Mouse (Mus musculus) gastrocnemius, adult 2 months (tissue): Measurements from ENCODE around the gene Lsm14a. TPM values are rescaled to one million over a fixed set of nuclear protein-coding genes. Genes with fewer than 3 reads are reported as not detected.
A peak's percentile ranks its signal among the peaks of the same experiment; 100 is the strongest.

Experiments used
- DNase-seq: peaks from one replicate; pipeline ENCODE4 v3.0.0; 2022
- H3K27ac ChIP-seq: fragments of 200-600 bp; 2 replicates; pipeline ENCODE4 v1.8.1; 2022; ENCODE audit warnings: mild to moderate bottlenecking
- H3K4me3 ChIP-seq: fragments of 200-600 bp; 2 replicates; pipeline ENCODE4 v1.8.1; 2022; ENCODE audit warnings: mild to moderate bottlenecking, moderate library complexity
- CTCF ChIP-seq: fragments of 200-600 bp; IDR thresholded peaks from 2 replicates; pipeline ENCODE4 v1.8.1; 2022; ENCODE audit warnings: antibody characterized with exemption, mild to moderate bottlenecking, moderate library complexity
- intact Hi-C: fragments of 180-260 bp; cut with DNase I; formaldehyde crosslinking; loops from one replicate; pipeline ENCODE4 v1.15.1; 2025
- long read RNA-seq, 2 experiments: library from polyadenylated mRNA; stranded (forward); transcript quantifications; one replicate each; pipeline ENCODE4 v2.0.0; 2021
- total RNA-seq, 2 experiments: library from RNA; stranded (reverse); gene quantifications; 2 replicates each; pipeline ENCODE4 v1.2.3; 2021

Gene Lsm14a
- 10 to 100 TPM; 92.8 to 96.2 TPM for total RNA-seq
- long read RNA-seq, experiment 1, transcript Lsm14a-201 (11 exons, 2,944 nt) = major isoform, 22 of 34 reads
- long read RNA-seq, experiment 1, partial matches to known transcripts = 4 of 34 reads
- long read RNA-seq, experiment 1, other reads (novel, unspliced or antisense) = 8 of 34 reads
- long read RNA-seq, experiment 2, transcript Lsm14a-201 (11 exons, 2,944 nt) = major isoform, 38 of 57 reads
- long read RNA-seq, experiment 2, partial matches to known transcripts = 5 of 57 reads
- long read RNA-seq, experiment 2, other reads (novel, unspliced or antisense) = 14 of 57 reads

- DNase-seq = no peak
- TF ChIP-seq CTCF = no peak
- intact Hi-C loops = loop anchor here (5.0 kb wide), 1 partner anchor 264 kb away; the partner anchor contains the start of gene Kctd15
- H3K27ac ChIP-seq = no peak within 1 kb of the TSS
- H3K4me3 ChIP-seq = no peak within 1 kb of the TSS
Observed at GRCm38 (mm10) chr7:34393215-34393614, at the start of gene Lsm14a. TSS of gene Lsm14a (minus strand) at chr7:34393315.

- intact Hi-C loops = loop anchor here (1.0 kb wide), 2 partner anchors 32 to 233 kb away; no protein-coding TSS in a partner anchor
- Histone ChIP-seq H3K27ac (no peak overlapping the region), H3K4me3 (no peak overlapping the region)
- peak; percentile 56 for TF ChIP-seq CTCF
- no peak for DNase-seq
Observed at GRCm38 (mm10) chr7:34438903-34439302, 45.8 kb upstream of the Lsm14a start.

DNA sequence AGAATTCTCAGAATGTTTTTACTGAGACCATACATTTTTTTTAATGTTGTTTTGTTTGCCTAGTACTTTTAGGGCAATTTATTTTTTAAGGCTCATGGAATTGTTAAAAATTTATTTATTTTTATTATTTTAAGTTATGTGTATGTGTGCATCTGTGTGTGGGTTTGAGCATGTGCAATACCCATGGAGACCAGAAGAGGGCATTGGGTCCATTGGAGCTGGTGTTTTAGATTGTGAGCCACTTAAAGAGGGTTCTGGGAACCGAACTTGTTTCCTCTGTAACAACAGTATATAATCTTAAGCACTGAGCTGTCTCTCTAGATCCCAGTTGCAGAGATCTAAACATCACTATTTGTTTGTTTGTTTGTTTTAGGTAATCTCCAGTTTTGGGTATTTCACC, 40.5 kb upstream of the Lsm14a start:
- intact Hi-C loops = no loop called here
- TF ChIP-seq CTCF = 0 out of 2 replicates have a peak, but pooled peaks have one; percentile 2
- no peak for DNase-seq
- Histone ChIP-seq H3K27ac (no peak overlapping the region), H3K4me3 (no peak overlapping the region)

GRCm38 (mm10) chr7:34421201-34421600, 28.1 kb upstream of the Lsm14a start:
- no peak for DNase-seq
- Histone ChIP-seq H3K4me3 (no peak overlapping the region), H3K27ac (no peak overlapping the region)
- no peak for TF ChIP-seq CTCF
- intact Hi-C loops = no loop called here

DNA sequence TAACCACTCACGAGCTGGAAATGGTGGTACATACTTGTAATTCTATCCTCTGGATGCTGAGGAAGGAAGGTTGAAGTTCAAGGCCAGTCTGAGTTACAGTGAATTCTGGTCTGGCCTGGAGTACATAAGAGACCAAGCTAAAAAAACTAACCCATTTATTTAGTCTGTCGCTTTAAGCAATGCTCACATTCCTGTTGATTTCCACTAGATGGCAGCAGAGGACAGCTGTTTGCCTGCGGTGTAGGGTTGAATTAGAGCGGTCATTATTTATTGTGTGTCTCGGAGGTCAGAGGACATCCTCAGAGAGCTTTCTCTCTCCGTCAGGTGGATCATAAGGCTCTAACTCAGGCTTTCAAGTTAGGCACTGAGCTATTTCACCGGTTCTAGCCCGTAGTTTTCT, 14.4 kb upstream of the Lsm14a start:
- Histone ChIP-seq H3K27ac (no peak overlapping the region), H3K4me3 (no peak overlapping the region)
- TF ChIP-seq CTCF = peak; percentile 90
- intact Hi-C loops = loop anchor here (1.0 to 5.0 kb wide), 4 partner anchors 32 to 310 kb away; partner anchors contain the start of gene Kctd15
- peak; percentile 46 for DNase-seq

GRCm38 (mm10) chr7:34403876-34404275, 10.8 kb upstream of the Lsm14a start:
- no peak for TF ChIP-seq CTCF
- no peak overlapping the region for H3K27ac ChIP-seq
- DNase-seq = no peak
- intact Hi-C loops = no loop called here
- H3K4me3 ChIP-seq = no peak overlapping the region

DNA sequence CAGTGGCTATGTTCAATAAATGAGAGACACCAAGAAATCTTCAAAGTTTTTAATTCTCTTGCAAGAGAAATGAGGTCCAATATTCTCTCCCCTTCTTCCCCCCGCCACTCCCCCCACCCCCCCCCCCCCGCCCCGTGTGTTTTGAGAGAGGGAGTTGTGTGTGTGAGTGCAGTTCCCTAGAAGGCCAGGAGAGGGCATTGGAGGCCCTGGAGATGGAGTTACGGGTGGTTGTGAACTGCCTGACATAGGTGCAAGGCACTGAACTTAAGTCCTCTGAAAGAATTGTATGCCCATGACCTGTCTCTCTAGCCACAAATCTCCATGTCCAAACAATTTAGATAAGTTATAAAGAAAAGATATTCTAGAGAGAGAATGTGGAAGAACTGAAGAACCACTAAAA, 7.0 kb upstream of the Lsm14a start:
- H3K27ac ChIP-seq = no peak overlapping the region
- TF ChIP-seq CTCF = no peak; the same call in 1 of the 2 replicates
- no peak for DNase-seq
- no peak overlapping the region for H3K4me3 ChIP-seq
- intact Hi-C loops = no loop called here

- no peak overlapping the region for H3K4me3 ChIP-seq
- TF ChIP-seq CTCF = peak; percentile 43; the same call in 1 of the 2 replicates
- no peak overlapping the region for H3K27ac ChIP-seq
- no peak for DNase-seq
- intact Hi-C loops = no loop called here
Observed at GRCm38 (mm10) chr7:34398831-34399230, 5.7 kb upstream of the Lsm14a start.

GRCm38 (mm10) chr7:34396791-34397190, 3.7 kb upstream of the Lsm14a start:
- TF ChIP-seq CTCF = no peak
- intact Hi-C loops = no loop called here
- no peak overlapping the region for H3K4me3 ChIP-seq
- DNase-seq = no peak
- H3K27ac ChIP-seq = no peak overlapping the region

GRCm38 (mm10) chr7:34395761-34396160, 2.6 kb upstream of the Lsm14a start:
- DNase-seq = no peak
- intact Hi-C loops = no loop called here
- no peak for TF ChIP-seq CTCF
- Histone ChIP-seq H3K27ac (no peak overlapping the region), H3K4me3 (no peak overlapping the region)

- intact Hi-C loops = loop anchor here (5.0 kb wide), 1 partner anchor 263 kb away; the partner anchor contains the start of gene Kctd15
Observed at GRCm38 (mm10) chr7:34394636-34395035, 1.5 kb upstream of the Lsm14a start.

GRCm38 (mm10) chr7:34394091-34394490, 976 bp upstream of the Lsm14a start:
- no peak for TF ChIP-seq CTCF
- H3K4me3 ChIP-seq = no peak overlapping the region
- intact Hi-C loops = loop anchor here (5.0 kb wide), 1 partner anchor 263 kb away; the partner anchor contains the start of gene Kctd15
- H3K27ac ChIP-seq = no peak overlapping the region
- DNase-seq = no peak

More at GRCm38 (mm10) chr7:34394636-34395035, 1.5 kb upstream of the Lsm14a start:
- H3K27ac ChIP-seq = no peak overlapping the region
- no peak for TF ChIP-seq CTCF
- DNase-seq = no peak
- H3K4me3 ChIP-seq = no peak overlapping the region

DNA sequence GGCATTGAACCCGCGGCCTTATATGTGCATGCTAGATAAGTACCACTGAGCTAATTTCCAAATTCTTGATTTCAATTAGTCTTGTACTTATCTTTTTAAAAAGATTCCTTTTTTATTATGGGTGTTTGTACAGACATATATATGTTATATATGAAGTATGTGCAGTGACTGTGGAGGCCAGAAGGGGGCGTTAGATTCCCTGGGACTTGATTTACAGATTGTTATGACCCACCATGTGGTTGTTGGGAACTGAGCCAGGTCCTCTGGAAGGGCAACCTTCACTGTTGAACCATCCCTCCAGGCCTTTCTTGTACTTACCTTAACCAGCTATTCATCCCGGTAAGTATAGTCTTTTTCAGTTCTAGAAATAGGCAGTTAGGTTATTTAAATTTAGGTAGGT, 780 bp downstream of the Lsm14a start:
- Histone ChIP-seq H3K4me3 (no peak overlapping the region), H3K27ac (no peak overlapping the region)
- intact Hi-C loops = loop anchor here (5.0 kb wide), 1 partner anchor 265 kb away; the partner anchor contains the start of gene Kctd15
- TF ChIP-seq CTCF = no peak
- no peak for DNase-seq

GRCm38 (mm10) chr7:34391711-34392110, 1.4 kb downstream of the Lsm14a start:
- intact Hi-C loops = loop anchor here (5.0 kb wide), 1 partner anchor 266 kb away; the partner anchor contains the start of gene Kctd15
- no peak for DNase-seq
- H3K4me3 ChIP-seq = no peak overlapping the region
- peak overlapping the region; percentile 100; the same call in 1 of the 2 replicates for H3K27ac ChIP-seq
- no peak for TF ChIP-seq CTCF
